Mouse (Mus musculus) cerebellum, adult 2 months (tissue): ENCODE measurements at regions not wholly inside any gene's neighbourhood (a gene's known extent, or its start where the extent isn't known, plus 50 kb on each side); places are given as distances from the start of the nearest gene placed in this dataset.

ENCODE experiments used
- CTCF ChIP-seq: fragments of 200-500 bp; IDR thresholded peaks from 2 replicates; pipeline ENCODE4 v1.5.1; 2011; ENCODE audit warnings: low read depth, mild to moderate bottlenecking, control low read depth, low read length, moderate library complexity, borderline replicate concordance; ENCODE audit not compliant: insufficient read depth
- POLR2A ChIP-seq: fragments of 200-500 bp; IDR thresholded peaks from 2 replicates; pipeline ENCODE4 v1.6.1; 2011; ENCODE audit warnings: low read length, control low read depth, borderline replicate concordance; ENCODE audit not compliant: insufficient read depth

DNA sequence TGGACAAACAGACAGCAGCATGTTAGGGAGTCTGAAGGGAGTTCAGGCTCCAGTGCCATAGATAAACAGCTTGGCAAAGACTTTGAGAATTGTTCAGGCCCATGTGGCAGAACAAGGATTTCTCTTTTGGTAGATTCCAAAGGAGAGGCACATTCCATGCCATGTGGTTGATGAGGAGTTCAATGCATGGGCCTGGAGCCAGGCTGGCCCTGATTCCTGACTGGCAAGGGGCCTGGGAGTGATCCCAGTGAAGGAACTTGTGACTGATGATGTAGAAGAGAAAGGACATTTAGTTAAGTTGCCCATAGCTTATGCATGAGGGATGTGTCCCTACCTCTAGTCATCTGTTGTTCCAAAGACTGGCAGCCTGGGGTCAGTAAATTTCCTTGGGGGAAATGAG is 395.7 kb downstream of the Nuf2 start:
- no peak for TF ChIP-seq CTCF
- TF ChIP-seq POLR2A = no peak
